8 mouse cellular contexts compared by ENCODE assay signal in the genomic region with DNA sequence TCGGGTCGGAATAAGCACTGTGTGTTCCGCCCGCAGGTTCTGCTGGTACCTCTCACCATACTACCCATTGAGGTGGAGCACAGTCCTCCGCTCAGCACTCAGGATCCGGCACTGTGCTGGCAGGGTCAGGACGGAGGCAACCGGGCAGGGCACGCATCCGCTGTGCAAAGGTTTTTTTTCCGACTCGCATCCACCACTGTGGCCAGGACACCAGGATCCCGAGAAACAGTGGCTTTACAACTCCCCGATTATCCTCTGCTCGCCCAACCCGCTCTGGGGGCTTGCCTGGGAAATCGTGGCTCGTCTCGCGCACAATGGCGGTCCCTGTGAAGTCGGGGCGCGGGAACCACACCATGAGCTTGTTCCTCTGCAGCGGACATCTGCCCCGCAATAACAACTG. TPM values are rescaled to one million over a fixed set of nuclear protein-coding genes. Genes with fewer than 3 reads are reported as not detected.
A peak's percentile ranks its signal among the peaks of the same experiment; 100 is the strongest.
DNase-seq lines count a peak whose midpoint lies in the region; ATAC-seq and TF ChIP-seq lines count a peak whose summit lies in the region.

No protein-coding gene starts in this region.

- H3K27ac ChIP-seq in gastrocnemius, adult 2 months, result no peak overlapping the region
- H3K27ac ChIP-seq in bone marrow macrophage, adult 2 months (ENCODE audit: insufficient read depth, low read depth, low read length), result no peak overlapping the region
- H3K27ac ChIP-seq in hindbrain, embryonic 10.5 days, result peak overlapping the region; percentile 66; the same call in 1 of the 2 replicates
- H3K27ac ChIP-seq in midbrain, embryonic 11.5 days (ENCODE audit: low read depth, low read length), result no peak overlapping the region

- H3K36me3 ChIP-seq in hindbrain, embryonic 10.5 days, result no peaks in the 10 kb centered on the region
- no peaks in the 10 kb centered on the region for H3K36me3 ChIP-seq in midbrain, embryonic 11.5 days (ENCODE audit: control insufficient read depth, insufficient read depth, low read length)

- H3K4me2 ChIP-seq in midbrain, embryonic 11.5 days, result peak overlapping the region; percentile 75

- no peak for TF ChIP-seq POLR2A in bone marrow macrophage, adult 2 months (IDR thresholded peaks at IDR 0.05; ENCODE audit: borderline replicate concordance, low read depth, low read length)

- H3K9ac ChIP-seq in midbrain, embryonic 11.5 days (ENCODE audit: low read length), result peak overlapping the region; percentile 60

- TF ChIP-seq CTCF in gastrocnemius, adult 2 months (IDR thresholded peaks at IDR 0.05), result no peak
- TF ChIP-seq CTCF in bone marrow macrophage, adult 2 months (IDR thresholded peaks at IDR 0.05; ENCODE audit: low read depth, low read length), result no peak

- peaks cover 50% of the 10 kb centered on the region for H3K27me3 ChIP-seq in hindbrain, embryonic 10.5 days (ENCODE audit: insufficient read depth, poor library complexity, severe bottlenecking)
- H3K27me3 ChIP-seq in midbrain, embryonic 11.5 days (ENCODE audit: control insufficient read depth, insufficient read depth, low read length), result peaks cover 11% of the 10 kb centered on the region

- H3K9me3 ChIP-seq in hindbrain, embryonic 10.5 days, result no peaks in the 10 kb centered on the region
- H3K9me3 ChIP-seq in midbrain, embryonic 11.5 days (ENCODE audit: control insufficient read depth, low read length), result no peaks in the 10 kb centered on the region

- 1% methylated on average over 26 of the region's 26 CpGs for WGBS in hindbrain, embryonic 10.5 days
- under 1% methylated on average over 26 of the region's 26 CpGs for WGBS in midbrain, embryonic 11.5 days

- DNase-seq in gastrocnemius, adult 2 months, result no peak
- DNase-seq in gastrocnemius, postnatal 14 days, result no peak
- DNase-seq in hindbrain, embryonic 10.5 days (ENCODE audit: low spot score), result peak; percentile 66
- peak; percentile 97 for DNase-seq in midbrain, embryonic 11.5 days (ENCODE audit: low spot score, missing footprints)
- DNase-seq in adrenal gland, postnatal 4 days (ENCODE audit: low spot score in 2 of 2), result no peak
- DNase-seq in adrenal gland, postnatal 10 days, result no peak

- H3K4me3 ChIP-seq in gastrocnemius, adult 2 months, result peak overlapping the region; percentile 62
- H3K4me3 ChIP-seq in bone marrow macrophage, adult 2 months (ENCODE audit: insufficient read depth, low read length), result peak overlapping the region; percentile 54
- peak overlapping the region; percentile 63 for H3K4me3 ChIP-seq in hindbrain, embryonic 10.5 days
- peak overlapping the region; percentile 47 for H3K4me3 ChIP-seq in midbrain, embryonic 11.5 days (ENCODE audit: low read depth, low read length)

- H3K4me1 ChIP-seq in bone marrow macrophage, adult 2 months (ENCODE audit: control insufficient read depth, insufficient read depth, low read length), result 0 out of 2 replicates have a peak, but pooled peaks cover 3% of the 10 kb centered on the region
- peaks cover 10% of the 10 kb centered on the region for H3K4me1 ChIP-seq in hindbrain, embryonic 10.5 days (replicated peaks)
- no peaks in the 10 kb centered on the region for H3K4me1 ChIP-seq in midbrain, embryonic 11.5 days (ENCODE audit: control insufficient read depth, insufficient read depth, low read length)

- ATAC-seq in midbrain, embryonic 11.5 days (ENCODE audit: low FRiP score), result no peak; the same call in 1 of the 2 replicates
- ATAC-seq in erythroid progenitor cell, adult 5-6 weeks (replicated peaks; ENCODE audit: low FRiP score, poor library complexity, severe bottlenecking), result no peak

- intact Hi-C loops in gastrocnemius, adult 2 months (cut with DNase I), result no loop called here
- intact Hi-C loops in gastrocnemius, postnatal 14 days (cut with DNase I; ENCODE audit: low total_unique reads), result no loop called here

RNA-seq across cellular contexts. Expression of a gene that starts 21.0 kb away (rescaled TPM):
- total RNA-seq in gastrocnemius, adult 2 months (2021), result 1 to 10 TPM; 1.8 to 4.3 TPM
- 1 to 10 TPM; 7.0 to 7.4 TPM for total RNA-seq in gastrocnemius, postnatal 14 days (2021)
- polyA plus RNA-seq in bone marrow macrophage, adult 2 months (2012; ENCODE audit: insufficient read depth, insufficient read length, missing spikeins), result 1,121 and 1,154 TPM in 2 replicates
- 4.7 and 7.6 TPM in 2 replicates for polyA plus RNA-seq in hindbrain, embryonic 10.5 days (2016; fragmentation: Nextera tagmentation; extraction: Ambion mirVana)
- polyA plus RNA-seq in midbrain, embryonic 11.5 days (2014; fragmentation: Nextera tagmentation; extraction: Ambion mirVana), result 8.5 and 8.6 TPM in 2 replicates
- 78.6 and 80.1 TPM in 2 replicates for total RNA-seq in erythroid progenitor cell, adult 5-6 weeks (2015; ENCODE audit: low replicate concordance)
- total RNA-seq in erythroid progenitor cell, adult 5-6 weeks (2017; ENCODE audit: low replicate concordance), result 29.8 and 53.5 TPM in 2 replicates
- total RNA-seq in adrenal gland, postnatal 4 days (2021), result 10 to 100 TPM; 13.8 to 15.7 TPM
- total RNA-seq in adrenal gland, postnatal 10 days (2021), result 10 to 100 TPM in 1 of 2 experiments, 1 to 10 TPM in 1; 9.8 to 10.4 TPM

RNA-seq across cellular contexts. Expression of a gene that starts 28.0 kb away (rescaled TPM):
- 1 to 10 TPM in 1 of 2 experiments, under 1 TPM in 1; 0.75 to 1.8 TPM for total RNA-seq in gastrocnemius, adult 2 months (2021)
- total RNA-seq in gastrocnemius, postnatal 14 days (2021), result under 1 TPM; 0.72 to 0.73 TPM
- 4.5 and 5.7 TPM in 2 replicates for polyA plus RNA-seq in bone marrow macrophage, adult 2 months (2012; ENCODE audit: insufficient read depth, insufficient read length, missing spikeins)
- polyA plus RNA-seq in hindbrain, embryonic 10.5 days (2016; fragmentation: Nextera tagmentation; extraction: Ambion mirVana), result 5.4 and 13.0 TPM in 2 replicates
- polyA plus RNA-seq in midbrain, embryonic 11.5 days (2014; fragmentation: Nextera tagmentation; extraction: Ambion mirVana), result 1.7 and 2.4 TPM in 2 replicates
- 19.8 TPM in 1 of 2 replicates, not detected in the other for total RNA-seq in erythroid progenitor cell, adult 5-6 weeks (2015; ENCODE audit: low replicate concordance)
- not detected in 2 replicates for total RNA-seq in erythroid progenitor cell, adult 5-6 weeks (2017; ENCODE audit: low replicate concordance)
- 1 to 10 TPM; 2.1 to 2.7 TPM for total RNA-seq in adrenal gland, postnatal 4 days (2021)
- 1 to 10 TPM in 1 of 2 experiments, under 1 TPM in 1; 0.51 to 1.3 TPM for total RNA-seq in adrenal gland, postnatal 10 days (2021)

Comparison
In these comparisons a context has a peak if more than half of its experiments do, and no peak if none do; other contexts are left out.
1. DNase-seq: peak in hindbrain, embryonic 10.5 days (single experiment) and midbrain, embryonic 11.5 days (single experiment); none in gastrocnemius, adult 2 months (single experiment), gastrocnemius, postnatal 14 days (single experiment), adrenal gland, postnatal 4 days (0 of 2) and adrenal gland, postnatal 10 days (single experiment).
2. Peak in every context shown above with its lines, with median percentiles within 50 percentile points of each other: H3K4me3 ChIP-seq.